In the genomic region with DNA sequence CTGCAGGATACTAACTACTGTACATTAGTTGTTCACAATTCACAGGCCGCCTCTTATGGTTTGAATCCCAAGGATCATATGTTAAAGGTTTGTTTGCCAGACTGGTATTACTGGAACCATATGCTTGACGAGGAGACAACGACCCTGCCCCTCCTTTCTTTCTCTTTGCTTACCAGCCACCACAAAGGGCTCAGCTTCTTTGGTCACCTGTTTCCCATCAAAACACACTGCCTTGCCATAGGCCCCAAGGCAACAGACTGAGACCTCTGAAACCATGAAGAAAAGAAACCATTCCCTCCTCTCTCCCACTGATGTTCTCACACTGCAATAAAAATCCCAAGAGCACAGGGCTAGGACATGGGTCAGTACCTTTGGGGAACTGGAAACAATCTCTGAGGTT, we compare ENCODE assay signal across 9 mouse cellular contexts.
"Had no signal": no experiment of that assay in that cellular context is flagged by ENCODE, and none has a peak within 500 bp of the region (broad histone marks: within the 10 kb centered on the region; RNA-seq: fewer than 3 reads in every experiment).

No protein-coding gene starts in this region.

- DNase-seq: kidney, adult 8-10 months; kidney, postnatal 25 days; lung, adult 18-20 months; right cerebral cortex, postnatal 14 days; thymus, postnatal 36 days had no signal

- H3K4me2 ChIP-seq: limb, embryonic 12.5 days; midbrain, embryonic 13.5 days; stomach, embryonic 15.5 days had no signal

- H3K9me3 ChIP-seq: limb, embryonic 12.5 days; midbrain, embryonic 13.5 days; stomach, embryonic 15.5 days had no signal

- H3K27ac ChIP-seq: left cerebral cortex, adult 2 months; limb, embryonic 12.5 days; midbrain, embryonic 13.5 days; stomach, embryonic 15.5 days had no signal

- H3K27me3 ChIP-seq: limb, embryonic 12.5 days; midbrain, embryonic 13.5 days; stomach, embryonic 15.5 days had no signal

- H3K36me3 ChIP-seq: limb, embryonic 12.5 days; midbrain, embryonic 13.5 days; stomach, embryonic 15.5 days had no signal

- H3K4me3 ChIP-seq: left cerebral cortex, adult 2 months; limb, embryonic 12.5 days; midbrain, embryonic 13.5 days; stomach, embryonic 15.5 days had no signal

- ATAC-seq: midbrain, embryonic 13.5 days had no signal

- H3K4me1 ChIP-seq: midbrain, embryonic 13.5 days had no signal

- H3K9ac ChIP-seq: limb, embryonic 12.5 days; midbrain, embryonic 13.5 days; stomach, embryonic 15.5 days had no signal
